Mouse (Mus musculus): ENCODE data around the gene Aig1. TPM values are rescaled to one million over a fixed set of nuclear protein-coding genes. Genes with fewer than 3 reads are reported as not detected.

The Aig1 gene
- total RNA-seq, 2 experiments from 2014 or later: 64.4 to 66.1 TPM

DNA sequence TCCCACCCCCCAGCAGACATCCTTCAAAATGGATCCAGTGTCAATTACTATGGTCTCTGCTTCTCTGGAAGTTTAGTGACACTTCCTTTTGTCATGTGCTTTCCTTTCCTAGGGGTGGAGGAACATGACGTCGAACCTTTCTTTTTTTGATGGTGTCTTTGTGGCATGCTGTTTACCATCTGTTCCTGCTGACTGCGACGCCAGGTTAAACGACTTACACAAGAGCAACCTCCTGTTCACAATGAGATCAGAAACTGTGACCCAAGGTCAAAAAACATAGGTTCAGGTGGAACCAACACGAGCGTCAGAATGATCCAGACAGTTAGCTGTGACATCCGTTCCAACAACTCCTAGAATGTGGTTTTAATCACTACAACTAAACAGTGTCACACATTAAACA is 166.7 kb downstream of the Aig1 start:
- no peak for DNase-seq

DNA sequence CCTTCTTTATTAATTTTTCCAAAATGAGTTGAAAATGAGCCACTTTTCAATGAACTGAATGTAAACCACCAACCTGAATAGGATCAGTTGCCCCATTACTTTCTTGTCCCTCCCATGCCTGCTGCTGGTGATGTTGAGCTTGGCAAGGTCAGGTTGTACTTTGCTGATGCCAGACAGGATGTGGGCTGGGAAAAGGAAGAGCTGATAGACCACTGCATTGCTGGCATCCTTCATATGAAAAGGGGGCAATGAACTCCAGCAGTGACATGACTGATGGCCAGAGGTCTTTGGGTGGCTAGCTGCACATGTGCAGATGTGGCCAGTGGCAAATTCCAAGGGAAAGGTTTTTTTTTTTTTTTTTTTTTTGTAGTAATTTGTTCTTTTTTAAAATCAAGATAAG is 172.5 kb downstream of the Aig1 start:
- no peak for DNase-seq

GRCm38 (mm10) chr10:13693276-13693675 is 175.5 kb downstream of the Aig1 start:
- no peak for DNase-seq

DNA sequence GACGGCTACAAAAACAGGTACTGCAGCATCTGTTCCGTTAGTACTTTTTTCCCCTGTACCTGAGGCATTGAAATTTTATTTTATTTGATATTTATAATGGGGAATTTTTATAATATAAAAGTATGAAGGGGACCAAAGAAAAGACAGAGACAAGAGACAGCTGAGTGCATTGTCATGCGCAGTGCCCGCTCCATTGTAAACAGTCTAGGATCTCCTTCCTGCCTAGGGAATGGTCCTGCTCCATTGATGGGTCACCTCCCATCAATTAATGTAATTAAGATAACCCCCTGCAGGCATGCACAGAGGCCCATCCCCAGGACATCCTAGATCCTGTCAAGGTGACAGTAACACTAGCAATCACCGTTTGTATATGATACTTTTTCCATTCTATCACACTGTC is 178.0 kb downstream of the Aig1 start:
- no peak for DNase-seq

DNA sequence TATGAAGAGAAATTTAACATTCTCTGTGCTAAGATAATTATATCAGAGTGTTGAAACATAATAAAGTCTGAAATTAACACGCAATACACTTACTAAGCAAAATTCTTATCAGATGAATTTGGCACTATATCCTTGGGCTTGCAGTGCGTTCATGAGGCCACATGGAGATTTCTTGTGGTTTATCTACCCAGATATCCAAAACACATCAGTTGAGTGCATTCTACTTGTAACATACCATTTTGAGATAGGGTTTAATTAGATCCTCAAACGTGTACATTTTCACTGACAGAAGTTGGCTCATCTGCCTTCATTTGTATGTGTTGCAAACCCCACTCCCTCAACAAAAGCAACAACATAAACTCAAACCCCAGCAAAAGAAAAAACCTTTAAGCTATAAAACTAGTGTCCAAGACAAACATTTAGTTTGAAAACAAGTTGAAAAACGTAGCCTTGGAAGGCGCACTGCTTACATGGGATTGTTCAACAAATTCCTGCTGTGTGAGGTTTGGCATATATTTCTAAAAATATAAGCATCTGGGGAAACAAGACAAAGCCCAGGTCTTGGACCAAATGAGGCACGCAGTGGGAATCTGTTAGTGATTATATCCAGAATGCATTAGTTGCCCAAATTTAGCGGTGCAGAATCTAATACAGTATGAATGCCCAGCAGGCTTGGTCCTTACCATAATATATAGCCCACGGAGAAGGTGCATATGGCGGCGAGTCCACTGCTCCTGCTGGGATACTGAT is 178.8 kb downstream of the Aig1 start:
- DNase-seq: no peak

- no peak for DNase-seq
These were observed 180.2 kb downstream of the Aig1 start for GRCm38 (mm10) chr10:13688386-13689120.

GRCm38 (mm10) chr10:13687182-13687810 is 181.5 kb downstream of the Aig1 start:
- DNase-seq: no peak

- no peak for DNase-seq
These were observed 182.7 kb downstream of the Aig1 start for GRCm38 (mm10) chr10:13686127-13686526.

DNA sequence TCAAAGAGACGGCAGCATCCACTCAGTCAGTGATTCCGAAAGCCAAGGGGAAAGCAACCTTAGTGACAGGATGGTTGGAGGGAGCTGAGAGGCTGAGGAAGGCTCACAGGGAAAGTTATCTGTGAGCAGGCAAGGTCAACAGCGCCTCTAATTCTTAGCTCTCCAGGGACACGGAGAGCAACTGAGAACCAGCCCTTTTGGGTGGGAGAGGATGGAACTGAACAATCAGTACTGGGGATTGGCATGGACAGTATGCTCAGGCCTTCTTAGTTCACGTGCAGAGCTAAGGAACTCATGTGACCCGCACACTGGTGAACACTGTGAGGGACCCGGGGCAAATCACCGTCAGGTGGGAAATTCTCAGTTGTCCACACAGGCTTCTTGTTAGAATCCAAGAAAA is 183.4 kb downstream of the Aig1 start:
- DNase-seq: no peak

- no peak for DNase-seq
These were observed 184.3 kb downstream of the Aig1 start for GRCm38 (mm10) chr10:13684452-13684851.

DNA sequence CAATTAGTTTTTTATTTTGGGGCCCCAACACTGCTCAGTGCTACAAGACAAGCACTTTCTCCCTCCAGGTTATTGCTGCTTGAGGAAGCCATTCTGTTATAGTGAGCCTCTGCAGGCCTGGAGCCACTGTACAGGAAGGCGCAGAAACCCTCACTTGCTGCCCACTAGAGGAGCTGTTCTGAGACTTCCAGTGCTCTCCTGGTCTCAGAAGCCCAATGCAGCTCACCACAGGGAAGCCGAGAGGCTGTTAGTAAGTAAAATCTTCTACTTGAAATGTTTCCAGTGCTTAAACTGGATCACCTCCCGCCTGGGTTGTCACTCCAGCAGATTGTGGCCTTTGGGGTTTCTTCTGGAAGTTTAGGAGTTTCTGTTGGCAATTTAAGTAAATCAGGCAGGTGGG is 186.2 kb downstream of the Aig1 start:
- DNase-seq: no peak

DNA sequence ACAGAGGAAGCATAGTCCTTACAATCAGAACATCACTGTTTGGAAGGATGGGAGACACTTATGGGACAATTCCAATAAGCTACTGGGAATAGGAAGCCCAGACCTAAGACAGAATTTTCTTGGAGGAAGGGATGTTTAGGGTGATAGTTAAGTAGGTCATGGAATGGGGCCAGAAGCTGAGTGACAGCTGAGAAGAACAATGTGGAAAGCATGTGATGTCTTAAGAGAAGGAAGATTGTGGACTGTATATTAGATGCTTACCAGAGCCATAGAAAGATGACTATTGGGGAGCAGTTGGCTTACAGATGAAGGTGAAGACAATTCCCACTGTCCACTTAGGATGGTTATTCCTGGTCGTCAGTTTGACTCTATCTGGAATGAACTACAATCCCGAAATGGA is 191.3 kb downstream of the Aig1 start:
- no peak for DNase-seq

DNA sequence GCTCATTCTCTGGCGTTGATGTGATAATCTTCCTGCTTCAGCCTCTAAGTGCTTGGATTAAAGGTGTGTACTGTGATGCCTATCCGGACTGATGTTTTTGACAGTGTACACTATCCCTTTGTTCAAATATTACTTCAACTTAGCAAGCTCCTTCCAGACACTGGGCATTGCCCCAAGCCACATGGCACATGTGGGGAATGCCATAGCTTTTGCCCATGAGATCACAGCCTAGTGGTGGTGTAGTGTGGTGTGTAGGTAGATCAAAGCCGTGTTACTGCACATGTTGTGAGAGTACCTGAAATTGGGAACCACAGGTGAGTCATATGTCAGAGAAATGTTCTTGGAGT is 193.8 kb downstream of the Aig1 start:
- no peak for DNase-seq

DNA sequence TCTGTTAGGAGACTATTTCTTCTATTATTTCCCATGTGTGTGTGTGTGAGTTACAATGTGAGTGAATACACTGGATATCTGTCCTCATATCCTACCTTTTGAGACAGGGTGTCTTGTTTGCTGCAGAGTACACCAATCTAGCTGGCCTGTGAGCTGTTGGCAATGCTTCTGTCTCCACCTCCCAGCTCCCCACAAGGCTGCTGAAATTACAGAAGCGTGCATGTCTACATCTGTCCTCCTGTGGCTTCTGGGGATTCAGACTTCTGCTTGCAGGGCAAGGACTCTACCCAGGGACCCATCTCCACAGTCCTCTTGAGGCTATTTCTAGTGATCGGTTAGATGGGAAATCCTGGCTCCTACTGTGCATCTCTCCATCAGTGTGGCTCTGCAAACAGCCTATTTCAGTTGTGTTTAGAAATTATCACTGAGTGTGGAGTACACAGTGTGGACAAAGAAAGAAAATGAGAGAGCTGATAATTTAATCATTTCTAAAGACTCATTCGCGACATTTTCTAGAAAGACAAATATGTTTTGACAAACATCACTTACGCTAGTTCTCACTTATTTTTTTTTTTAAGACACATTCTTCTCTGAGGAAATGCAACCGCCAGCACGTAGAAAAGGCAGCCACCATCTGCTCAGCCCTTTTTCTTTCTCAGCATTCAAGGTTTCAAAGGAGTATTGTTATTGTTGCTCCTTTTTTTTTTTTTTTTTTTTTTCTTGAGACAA is 194.3 kb downstream of the Aig1 start:
- DNase-seq: no peak

DNA sequence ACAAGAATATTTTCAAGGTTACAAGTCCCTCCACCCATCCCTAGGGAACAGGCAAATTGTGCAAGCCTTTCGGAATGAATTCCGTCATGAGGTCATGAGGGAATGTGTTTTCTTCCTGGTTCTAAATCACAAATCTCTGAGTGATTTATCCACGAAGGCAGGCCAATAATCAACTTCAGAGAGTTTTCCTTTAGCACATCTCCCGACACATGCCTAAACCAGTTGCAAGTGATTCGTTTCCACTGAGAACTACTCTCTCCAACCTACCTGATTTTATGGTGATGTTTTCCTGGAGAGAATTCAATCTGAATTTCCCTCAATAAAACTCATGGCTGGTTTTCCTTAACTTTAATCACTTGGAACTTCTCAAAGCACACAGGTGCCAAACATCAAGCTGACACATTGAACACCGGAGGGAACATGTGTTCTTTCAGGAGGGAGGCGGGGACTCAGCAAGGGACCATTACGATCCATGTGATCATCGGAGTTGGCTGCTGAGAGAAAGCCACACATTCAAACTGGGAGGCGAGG is 201.5 kb downstream of the Aig1 start:
- no peak for DNase-seq

DNA sequence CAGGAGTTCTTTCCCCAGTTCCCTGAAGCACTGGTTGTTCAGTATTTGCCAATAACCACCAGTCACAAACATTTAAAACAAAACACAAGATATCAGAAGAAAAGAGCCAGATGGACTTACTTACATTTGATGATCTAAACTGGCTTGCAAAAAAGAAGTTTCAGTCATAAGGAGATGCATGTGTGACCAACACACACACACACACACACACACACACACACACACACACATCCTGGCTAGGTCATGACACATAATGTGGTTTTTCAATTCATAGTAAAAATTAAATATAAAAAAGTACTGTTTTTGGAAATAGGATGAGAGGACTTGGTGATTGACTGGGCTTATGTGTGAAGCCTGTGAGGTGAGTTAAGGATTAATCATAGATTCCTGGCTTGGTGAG is 205.3 kb downstream of the Aig1 start:
- DNase-seq: no peak

DNA sequence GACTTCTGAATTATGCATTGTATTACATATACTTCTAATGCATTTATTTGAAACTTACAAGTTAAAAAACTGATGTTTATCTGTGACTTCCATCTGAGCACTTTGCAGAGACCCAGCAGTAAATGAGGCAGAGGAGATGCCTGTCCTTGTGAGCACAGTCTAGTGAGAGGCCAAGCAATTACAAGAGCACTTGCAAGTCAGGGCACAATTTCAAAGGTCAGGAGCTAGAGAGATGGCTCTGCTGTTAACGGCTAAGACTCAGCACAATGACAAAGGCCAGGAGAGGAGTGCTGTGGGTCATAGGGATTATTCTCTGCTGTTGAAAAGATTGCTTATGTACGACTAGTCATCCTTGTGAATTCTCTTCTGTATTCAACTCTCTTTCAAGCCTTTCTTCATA is 209.0 kb downstream of the Aig1 start:
- DNase-seq: no peak

GRCm38 (mm10) chr10:13653739-13654462 is 214.9 kb downstream of the Aig1 start:
- DNase-seq: no peak

DNA sequence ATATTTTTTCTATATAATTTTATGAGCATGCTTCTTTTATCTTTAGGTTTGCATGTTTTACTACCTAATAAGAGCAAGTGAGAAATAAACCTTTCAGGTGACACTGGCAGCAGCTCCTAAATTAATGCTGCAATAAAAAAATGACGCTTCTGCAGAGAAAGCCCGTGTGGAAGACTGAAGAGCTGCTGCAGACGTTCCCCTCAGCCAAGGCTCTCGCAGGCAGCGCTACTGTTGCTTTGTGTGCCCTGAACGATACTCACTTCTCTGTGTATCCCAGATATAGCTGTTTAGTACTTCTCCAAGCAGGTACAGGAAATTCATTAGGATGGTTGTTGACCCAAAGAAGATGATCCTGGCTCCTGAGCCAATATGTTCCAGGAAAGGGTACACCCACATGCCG is 215.5 kb downstream of the Aig1 start:
- DNase-seq: no peak

DNA sequence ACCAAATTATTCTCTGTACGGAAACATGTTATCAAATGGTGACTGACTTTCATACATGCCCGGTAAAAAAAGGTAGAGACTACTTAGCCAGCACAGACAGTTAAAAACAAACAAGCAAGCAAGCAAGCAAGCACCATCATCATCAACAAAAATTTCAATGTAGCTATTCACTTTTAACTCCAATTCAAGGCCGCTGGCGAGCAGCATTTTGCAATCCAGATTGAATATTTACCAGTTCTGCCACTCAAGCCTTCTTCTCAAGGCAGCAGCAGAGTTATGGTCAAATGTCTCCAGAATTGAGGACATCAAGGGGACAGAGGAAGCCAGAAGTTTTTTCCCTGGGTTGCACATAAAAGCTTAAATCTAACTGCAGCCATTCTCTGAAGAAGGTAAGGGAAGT is 216.7 kb downstream of the Aig1 start:
- DNase-seq: no peak

- no peak for DNase-seq
These were observed 227.0 kb downstream of the Aig1 start for GRCm38 (mm10) chr10:13641750-13642149.

GRCm38 (mm10) chr10:13631796-13632195 is 237.0 kb downstream of the Aig1 start:
- no peak for DNase-seq

All from layer of hippocampus, postnatal 36 days (tissue).